Mouse (Mus musculus) intestine, postnatal 0 days (tissue): ENCODE data around the gene Exoc3l4. TPM values are rescaled to one million over a fixed set of nuclear protein-coding genes. Genes with fewer than 3 reads are reported as not detected.

Source experiments
- ATAC-seq: fragments of 200-750 bp; cut with Nextera tagmentation; 2 replicates; pipeline ENCODE4 v1.8.0; 2017; ENCODE audit warnings: mild to moderate bottlenecking, moderate TSS enrichment, moderate library complexity
- H3K27ac ChIP-seq: fragments of 300-500 bp; sonication (generic); 2 replicates; pipeline ENCODE4 v1.5.1; 2014; ENCODE audit warnings: mild to moderate bottlenecking, low read depth, low read length, moderate library complexity
- H3K27me3 ChIP-seq: fragments of 300-500 bp; sonication (generic); replicated peaks from 2 replicates; pipeline ENCODE4 v1.6.1; 2014; ENCODE audit warnings: low read length, mixed read lengths; ENCODE audit not compliant: control insufficient read depth, insufficient read depth
- H3K36me3 ChIP-seq: fragments of 300-500 bp; sonication (generic); 2 replicates; pipeline ENCODE4 v1.6.1; 2014; ENCODE audit warnings: mild to moderate bottlenecking, moderate library complexity; ENCODE audit not compliant: control insufficient read depth, insufficient read depth
- H3K4me1 ChIP-seq: fragments of 300-500 bp; sonication (generic); replicated peaks from 2 replicates; pipeline ENCODE4 v1.6.1; 2014; ENCODE audit warnings: antibody characterized with exemption, low read length, mixed read lengths; ENCODE audit not compliant: control insufficient read depth, insufficient read depth
- H3K4me2 ChIP-seq: fragments of 300-500 bp; sonication (generic); replicated peaks from 2 replicates; pipeline ENCODE4 v1.6.1; 2014; ENCODE audit warnings: low read depth, mild to moderate bottlenecking, moderate library complexity
- H3K4me3 ChIP-seq: fragments of 300-500 bp; sonication (generic); 2 replicates; pipeline ENCODE4 v1.5.1; 2014; ENCODE audit warnings: low read depth, low read length
- H3K9ac ChIP-seq: fragments of 300-500 bp; sonication (generic); 2 replicates; pipeline ENCODE4 v1.6.1; 2014; ENCODE audit warnings: mild to moderate bottlenecking, low read depth, low read length
- H3K9me3 ChIP-seq: fragments of 300-500 bp; sonication (generic); 2 replicates; pipeline ENCODE4 v1.6.1; 2016; ENCODE audit warnings: mixed run types; ENCODE audit not compliant: control insufficient read depth
- CTCF ChIP-seq: sonication (generic); IDR thresholded peaks from 2 replicates; pipeline ENCODE4 v1.5.1; 2016; ENCODE audit warnings: low read depth, mild to moderate bottlenecking, control low read depth, antibody characterized with exemption, moderate library complexity
- WGBS: fragments of 180-500 bp; shearing (Covaris S2); extraction: QIAGEN DNeasy Blood & Tissue Kit; methylation state at CpG from one replicate; pipeline ENCODE4 v1.1.7; 2014; 5-methylcytosine and 5-hydroxymethylcytosine counted together
- polyA plus RNA-seq: library from polyadenylated mRNA; unstranded; fragments of >200 nt; fragmentation: Nextera tagmentation; extraction: Ambion mirVana; gene quantifications from 2 replicates; pipeline ENCODE4 v1.2.1, GENCODE M21; 2015

Gene Exoc3l4
- polyA plus RNA-seq, 1 experiment from 2014 or later: 163 TPM

GRCm38 (mm10) chr12:111375559-111375958, 41.3 kb upstream of the Exoc3l4 start:
- H3K27me3 ChIP-seq: no peaks in the 10 kb centered on the region
- peak overlapping the region; percentile 96 for H3K4me3 ChIP-seq
- no peaks in the 10 kb centered on the region for H3K9me3 ChIP-seq
- peak overlapping the region; percentile 70 for H3K4me2 ChIP-seq
- peak overlapping the region; percentile 97 for H3K9ac ChIP-seq
- no peaks in the 10 kb centered on the region for H3K36me3 ChIP-seq
- WGBS: 25% methylated on average over 12 of the region's 12 CpGs
- TF ChIP-seq CTCF: no peak
- no peak for ATAC-seq
- H3K4me1 ChIP-seq: peaks cover 12% of the 10 kb centered on the region
- H3K27ac ChIP-seq: peak overlapping the region; percentile 100

- Histone ChIP-seq H3K4me2 (peak overlapping the region; percentile 70), H3K4me1 (peaks cover 10% of the 10 kb centered on the region), H3K36me3 (no peaks in the 10 kb centered on the region), H3K9me3 (no peaks in the 10 kb centered on the region), H3K27ac (peak overlapping the region; percentile 100), H3K27me3 (no peaks in the 10 kb centered on the region), H3K9ac (peak overlapping the region; percentile 97), H3K4me3 (peak overlapping the region; percentile 96)
- WGBS: 8% methylated on average over 6 of the region's 6 CpGs
- ATAC-seq: no peak
- no peak for TF ChIP-seq CTCF
These were observed 40.8 kb upstream of the Exoc3l4 start for GRCm38 (mm10) chr12:111376053-111376452.

- Histone ChIP-seq H3K27ac (peak overlapping the region; percentile 100), H3K9me3 (no peaks in the 10 kb centered on the region), H3K27me3 (no peaks in the 10 kb centered on the region), H3K4me2 (peak overlapping the region; percentile 70), H3K36me3 (no peaks in the 10 kb centered on the region), H3K4me1 (peaks cover 10% of the 10 kb centered on the region), H3K9ac (peak overlapping the region; percentile 97), H3K4me3 (peak overlapping the region; percentile 96)
- TF ChIP-seq CTCF: no peak
- WGBS: under 1% methylated on average over 45 of the region's 49 CpGs
- peak; percentile 37 for ATAC-seq
These were observed 39.9 kb upstream of the Exoc3l4 start for GRCm38 (mm10) chr12:111376826-111377331.

- peak within 1 kb of the TSS; percentile 70 for H3K4me2 ChIP-seq
- ATAC-seq: peak; percentile 94
- TF ChIP-seq CTCF: no peak
- peak within 1 kb of the TSS; percentile 97 for H3K9ac ChIP-seq
- H3K4me3 ChIP-seq: peak within 1 kb of the TSS; percentile 96
- 0% methylated on average over 88 of the region's 94 CpGs for WGBS
- H3K27ac ChIP-seq: peak within 1 kb of the TSS; percentile 100
- H3K36me3 ChIP-seq: no peaks in the 10 kb centered on the region
- peaks cover 10% of the 10 kb centered on the region for H3K4me1 ChIP-seq
- no peaks in the 10 kb centered on the region for H3K9me3 ChIP-seq
- H3K27me3 ChIP-seq: no peaks in the 10 kb centered on the region
These were observed 39.3 kb upstream of the Exoc3l4 start, which contains the start of gene Cdc42bpb for GRCm38 (mm10) chr12:111377376-111377973. Gene Cdc42bpb (minus strand): TSS chr12:111377718.

- under 1% methylated on average over 32 of the region's 32 CpGs for WGBS
- no peaks in the 10 kb centered on the region for H3K36me3 ChIP-seq
- no peak for TF ChIP-seq CTCF
- ATAC-seq: peak; percentile 54
- peak overlapping the region; percentile 100 for H3K27ac ChIP-seq
- no peaks in the 10 kb centered on the region for H3K27me3 ChIP-seq
- no peaks in the 10 kb centered on the region for H3K9me3 ChIP-seq
- peak overlapping the region; percentile 96 for H3K4me3 ChIP-seq
- H3K4me1 ChIP-seq: peaks cover 10% of the 10 kb centered on the region
- H3K4me2 ChIP-seq: peak overlapping the region; percentile 70
- peak overlapping the region; percentile 97 for H3K9ac ChIP-seq
These were observed 38.8 kb upstream of the Exoc3l4 start for GRCm38 (mm10) chr12:111377986-111378490.

- no peaks in the 10 kb centered on the region for H3K27me3 ChIP-seq
- H3K27ac ChIP-seq: no peak overlapping the region
- peak overlapping the region; percentile 97 for H3K9ac ChIP-seq
- no peaks in the 10 kb centered on the region for H3K36me3 ChIP-seq
- H3K4me2 ChIP-seq: peak overlapping the region; percentile 70
- TF ChIP-seq CTCF: no peak
- H3K4me3 ChIP-seq: peak overlapping the region; percentile 96; the same call in 1 of the 2 replicates
- ATAC-seq: no peak
- H3K4me1 ChIP-seq: peaks cover 9% of the 10 kb centered on the region
- no peaks in the 10 kb centered on the region for H3K9me3 ChIP-seq
- WGBS: 70% methylated on average over 12 of the region's 12 CpGs
These were observed 38.0 kb upstream of the Exoc3l4 start for GRCm38 (mm10) chr12:111378812-111379211.
